24 mouse cellular contexts compared by ENCODE assay signal in the genomic region with DNA sequence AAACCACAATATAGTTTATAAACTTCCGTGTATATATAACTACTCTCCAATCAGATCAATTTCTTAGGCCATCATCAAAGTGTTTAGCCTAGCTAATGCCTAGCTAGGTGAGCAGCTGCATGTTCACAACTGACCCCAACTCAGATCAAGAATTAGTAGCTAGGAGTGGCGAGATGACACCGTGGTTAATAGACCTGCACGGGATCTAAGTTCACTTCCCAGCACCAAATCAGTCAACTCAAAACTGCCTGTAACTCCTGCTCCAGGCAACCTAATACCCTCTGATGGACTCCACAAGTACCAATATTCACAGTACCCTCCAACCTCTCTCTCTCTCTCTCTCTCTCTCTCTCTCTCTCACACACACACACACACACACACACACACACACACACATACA.
A peak's percentile ranks its signal among the peaks of the same experiment; 100 is the strongest.
DNase-seq lines count a peak whose midpoint lies in the region; ATAC-seq and TF ChIP-seq lines count a peak whose summit lies in the region.
"Had no signal": no experiment of that assay in that cellular context is flagged by ENCODE, and none has a peak within 500 bp of the region (broad histone marks: within the 10 kb centered on the region; RNA-seq: fewer than 3 reads in every experiment).

No protein-coding gene starts in this region.

- no peak overlapping the region for H3K4me3 ChIP-seq in kidney, adult 2 months (ENCODE audit: insufficient read depth, low read depth, low read length)
- H3K4me3 ChIP-seq in kidney, embryonic 14.5 days (ENCODE audit: low read length), result no peak overlapping the region
- no peak overlapping the region for H3K4me3 ChIP-seq in kidney, embryonic 16.5 days (ENCODE audit: low read length)
- H3K4me3 ChIP-seq: embryonic facial prominence, embryonic 10.5 days; embryonic facial prominence, embryonic 12.5 days; forebrain, embryonic 13.5 days; forebrain, embryonic 15.5 days had no signal

- no peak overlapping the region for H3K27ac ChIP-seq in kidney, adult 2 months (ENCODE audit: insufficient read depth, low read depth, low read length)
- no peak overlapping the region for H3K27ac ChIP-seq in kidney, embryonic 14.5 days (ENCODE audit: low read depth, low read length)
- no peak overlapping the region for H3K27ac ChIP-seq in kidney, embryonic 16.5 days (ENCODE audit: low read length)
- H3K27ac ChIP-seq: embryonic facial prominence, embryonic 10.5 days; embryonic facial prominence, embryonic 12.5 days; forebrain, embryonic 13.5 days; forebrain, embryonic 15.5 days had no signal

- TF ChIP-seq POLR2A in kidney, adult 2 months (IDR thresholded peaks at IDR 0.05; ENCODE audit: low read depth, low read length), result no peak

- no peaks in the 10 kb centered on the region; the same call in 1 of the 2 replicates for H3K4me1 ChIP-seq in kidney, adult 2 months (ENCODE audit: control insufficient read depth, insufficient read depth, low read length)
- no peaks in the 10 kb centered on the region for H3K4me1 ChIP-seq in kidney, embryonic 14.5 days (ENCODE audit: control insufficient read depth, insufficient read depth, low read length)
- no peaks in the 10 kb centered on the region for H3K4me1 ChIP-seq in kidney, embryonic 16.5 days (ENCODE audit: insufficient read depth, low read length)
- H3K4me1 ChIP-seq: embryonic facial prominence, embryonic 10.5 days; embryonic facial prominence, embryonic 12.5 days; forebrain, embryonic 13.5 days; forebrain, embryonic 15.5 days had no signal

- H3K9ac ChIP-seq in kidney, embryonic 14.5 days (ENCODE audit: low read depth, low read length), result no peak overlapping the region
- no peak overlapping the region for H3K9ac ChIP-seq in kidney, embryonic 16.5 days (replicated peaks; ENCODE audit: low read length)
- H3K9ac ChIP-seq: embryonic facial prominence, embryonic 12.5 days; forebrain, embryonic 13.5 days; forebrain, embryonic 15.5 days had no signal

- WGBS in kidney, adult 2 months, result 50% methylated on average over 4 of the region's 4 CpGs
- 52% methylated on average over 4 of the region's 4 CpGs for WGBS in kidney, embryonic 14.5 days
- WGBS in kidney, embryonic 16.5 days, result 73% methylated on average over 4 of the region's 4 CpGs

- DNase-seq in kidney, adult 2 months, result peak; percentile 58
- DNase-seq in kidney, adult 11 months, result no peak
- DNase-seq in kidney, postnatal 14 days, result no peak
- no peak for DNase-seq in kidney, postnatal 4 days
- DNase-seq: adrenal gland, adult 8-10 months; adrenal gland, postnatal 14 days; adrenal gland, postnatal 36 days; B cell, adult 2 months; cerebellum, adult 11-12 months; cerebellum, adult 2 months; cerebellum, adult 9-10 months; cerebellum, postnatal 10 days; cerebellum, postnatal 25 days had no signal

- TF ChIP-seq CTCF in kidney, adult 2 months (conservative IDR thresholded peaks at IDR 0.05; ENCODE audit: insufficient read depth, insufficient read length, low read depth, low read length), result no peak

- no peaks in the 10 kb centered on the region for H3K27me3 ChIP-seq in kidney, adult 2 months (replicated peaks; ENCODE audit: control insufficient read depth, insufficient read depth, low read length)
- no peaks in the 10 kb centered on the region for H3K27me3 ChIP-seq in kidney, embryonic 14.5 days (ENCODE audit: control insufficient read depth, insufficient read depth, low read length)
- H3K27me3 ChIP-seq in kidney, embryonic 16.5 days (ENCODE audit: insufficient read depth, low read length), result no peaks in the 10 kb centered on the region
- H3K27me3 ChIP-seq: CH12.LX; embryonic facial prominence, embryonic 12.5 days; forebrain, embryonic 13.5 days; forebrain, embryonic 15.5 days; Patski had no signal

- no peak overlapping the region for H3K4me2 ChIP-seq in kidney, embryonic 14.5 days (replicated peaks; ENCODE audit: low read depth, low read length)
- no peak overlapping the region for H3K4me2 ChIP-seq in kidney, embryonic 16.5 days (replicated peaks; ENCODE audit: low read depth, low read length)
- H3K4me2 ChIP-seq: embryonic facial prominence, embryonic 12.5 days; forebrain, embryonic 13.5 days; forebrain, embryonic 15.5 days had no signal

- ATAC-seq in kidney, embryonic 14.5 days (ENCODE audit: low FRiP score, low TSS enrichment), result peak; percentile 57; the same call in 1 of the 2 replicates
- ATAC-seq in kidney, embryonic 16.5 days (ENCODE audit: low FRiP score, low TSS enrichment), result peak; percentile 33; the same call in 1 of the 2 replicates
- ATAC-seq: activated CD4-positive, CD25-positive, alpha-beta regulatory T cell, adult 4 months; CD4-positive, CD25-positive, alpha-beta regulatory T cell, adult 4 months; forebrain, embryonic 13.5 days; forebrain, embryonic 15.5 days; Patski had no signal

- H3K9me3 ChIP-seq in kidney, embryonic 14.5 days (ENCODE audit: control insufficient read depth, low read length), result no peaks in the 10 kb centered on the region
- H3K9me3 ChIP-seq in kidney, embryonic 16.5 days (ENCODE audit: low read length), result no peaks in the 10 kb centered on the region
- H3K9me3 ChIP-seq: embryonic facial prominence, embryonic 10.5 days; embryonic facial prominence, embryonic 12.5 days; forebrain, embryonic 13.5 days; forebrain, embryonic 15.5 days; G1E had no signal

- no peaks in the 10 kb centered on the region for H3K36me3 ChIP-seq in kidney, adult 2 months (ENCODE audit: control insufficient read depth, insufficient read depth, low read length)
- no peaks in the 10 kb centered on the region for H3K36me3 ChIP-seq in kidney, embryonic 14.5 days (ENCODE audit: control insufficient read depth, insufficient read depth, low read length)
- H3K36me3 ChIP-seq in kidney, embryonic 16.5 days (ENCODE audit: insufficient read depth, low read length), result no peaks in the 10 kb centered on the region
- H3K36me3 ChIP-seq: embryonic facial prominence, embryonic 10.5 days; embryonic facial prominence, embryonic 12.5 days; forebrain, embryonic 15.5 days; G1E had no signal
